Mouse (Mus musculus) stomach, postnatal 0 days (tissue): ENCODE measurements at regions not wholly inside any gene's neighbourhood (a gene's known extent, or its start where the extent isn't known, plus 50 kb on each side); places are given as distances from the start of the nearest gene placed in this dataset.

Source experiments
- ATAC-seq: fragments of 200-750 bp; cut with Nextera tagmentation; 2 replicates; pipeline ENCODE4 v1.8.0; 2017; ENCODE audit not compliant: low FRiP score, low TSS enrichment
- DNase-seq: peaks from one replicate; pipeline ENCODE4 v3.0.0-alpha.2; 2016; ENCODE audit warnings: low spot score
- H3K27ac ChIP-seq: fragments of 300-500 bp; sonication (generic); replicated peaks from 2 replicates; pipeline ENCODE4 v1.5.1; 2014; ENCODE audit warnings: mild to moderate bottlenecking, control low read depth
- H3K27me3 ChIP-seq: fragments of 300-500 bp; sonication (generic); 2 replicates; pipeline ENCODE4 v1.6.1; 2014; ENCODE audit warnings: low read length; ENCODE audit not compliant: control insufficient read depth, insufficient read depth
- H3K36me3 ChIP-seq: fragments of 300-500 bp; sonication (generic); 2 replicates; pipeline ENCODE4 v1.6.1; 2014; ENCODE audit warnings: low read length, mixed read lengths; ENCODE audit not compliant: control insufficient read depth, insufficient read depth
- H3K4me1 ChIP-seq: fragments of 300-500 bp; sonication (generic); replicated peaks from 2 replicates; pipeline ENCODE4 v1.6.1; 2014; ENCODE audit warnings: antibody characterized with exemption; ENCODE audit not compliant: control insufficient read depth, insufficient read depth
- H3K4me2 ChIP-seq: fragments of 300-500 bp; sonication (generic); replicated peaks from 2 replicates; pipeline ENCODE4 v1.6.1; 2014; ENCODE audit warnings: low read depth, mild to moderate bottlenecking, control low read depth, moderate library complexity
- H3K4me3 ChIP-seq: fragments of 300-500 bp; sonication (generic); 2 replicates; pipeline ENCODE4 v1.5.1; 2014; ENCODE audit warnings: low read depth, low read length, control low read depth
- H3K9ac ChIP-seq: fragments of 300-500 bp; sonication (generic); 2 replicates; pipeline ENCODE4 v1.6.1; 2014; ENCODE audit warnings: mild to moderate bottlenecking, low read length, control low read depth, mixed read lengths
- H3K9me3 ChIP-seq: fragments of 300-500 bp; sonication (generic); 2 replicates; pipeline ENCODE4 v1.6.1; 2016; ENCODE audit warnings: low read length; ENCODE audit not compliant: control insufficient read depth
- CTCF ChIP-seq: IDR thresholded peaks from 2 replicates; pipeline ENCODE4 v1.5.1; 2016; ENCODE audit warnings: antibody characterized with exemption, low read depth, mild to moderate bottlenecking, moderate library complexity
- EP300 ChIP-seq: optimal IDR thresholded peaks from 2 replicates; pipeline ENCODE3; 2016; ENCODE audit warnings: antibody characterized with exemption
- WGBS: fragments of 180-500 bp; shearing (Covaris S2); extraction: QIAGEN DNeasy Blood & Tissue Kit; methylation state at CpG from one replicate; pipeline ENCODE4 v1.1.7; 2014; 5-methylcytosine and 5-hydroxymethylcytosine counted together

- no peak overlapping the region for H3K9ac ChIP-seq
- no peaks in the 10 kb centered on the region for H3K9me3 ChIP-seq
- no peaks in the 10 kb centered on the region for H3K27me3 ChIP-seq
- no peaks in the 10 kb centered on the region for H3K36me3 ChIP-seq
- H3K4me3 ChIP-seq: no peak overlapping the region
- ATAC-seq (peak; percentile 53; the same call in 1 of the 2 replicates), DNase-seq (no peak)
- no peaks in the 10 kb centered on the region for H3K4me1 ChIP-seq
- H3K4me2 ChIP-seq: no peak overlapping the region
- peak overlapping the region; percentile 58; the same call in 1 of the 2 replicates for H3K27ac ChIP-seq
- WGBS: 36% methylated on average over 6 of the region's 6 CpGs
- TF ChIP-seq EP300 (no peak), CTCF (no peak)
These were observed 139.9 kb upstream of the Rgmb start for GRCm38 (mm10) chr17:15970481-15971350.

DNA sequence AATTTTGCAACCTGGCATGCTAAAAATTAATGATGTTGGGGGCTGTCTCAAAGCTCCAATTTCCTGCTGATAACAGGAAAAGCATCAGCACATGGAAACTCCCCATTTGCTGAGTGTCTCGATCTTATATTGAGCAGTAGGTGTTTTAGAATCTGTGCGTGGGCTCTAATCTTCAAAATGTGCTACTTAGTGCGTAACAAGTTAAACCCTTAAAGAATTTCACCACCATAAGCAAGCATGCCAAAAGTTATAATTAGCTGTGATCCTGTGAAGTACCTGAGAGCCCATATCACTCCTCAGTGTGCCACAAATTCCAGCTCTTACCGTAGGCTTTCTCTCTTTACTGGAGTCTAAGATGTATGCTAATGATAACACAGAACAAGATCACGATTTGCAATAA, 137.5 kb upstream of the Rgmb start:
- Histone ChIP-seq H3K4me3 (no peak overlapping the region), H3K4me1 (no peaks in the 10 kb centered on the region), H3K9ac (no peak overlapping the region), H3K36me3 (no peaks in the 10 kb centered on the region), H3K4me2 (no peak overlapping the region), H3K27ac (no peak overlapping the region), H3K27me3 (no peaks in the 10 kb centered on the region), H3K9me3 (no peaks in the 10 kb centered on the region)
- DNase-seq (no peak), ATAC-seq (no peak)
- WGBS: 75% methylated on average over 5 of the region's 5 CpGs
- TF ChIP-seq CTCF (no peak), EP300 (no peak)

DNA sequence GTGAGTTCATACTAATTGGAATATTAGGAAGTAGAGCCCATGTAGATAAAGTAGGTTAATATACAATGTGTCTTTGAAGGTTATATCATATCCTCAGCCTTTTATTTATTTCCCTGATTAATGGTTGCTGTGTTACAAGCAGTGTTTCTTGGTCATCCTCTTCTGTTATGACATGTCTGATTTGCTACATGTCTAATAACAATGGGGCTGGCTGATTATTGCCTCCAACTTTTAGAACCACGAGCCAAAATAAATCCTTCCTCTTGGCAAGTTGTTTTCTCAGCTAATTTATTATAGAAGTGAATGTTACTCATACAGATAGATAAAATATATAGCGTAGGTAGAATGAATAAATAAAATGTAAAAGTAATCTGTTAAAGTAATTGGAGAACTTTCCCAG, 124.8 kb upstream of the Rgmb start:
- TF ChIP-seq CTCF: no peak
- TF ChIP-seq EP300: no peak
- Histone ChIP-seq H3K27me3 (no peaks in the 10 kb centered on the region), H3K4me2 (no peak overlapping the region), H3K9me3 (no peaks in the 10 kb centered on the region), H3K4me3 (no peak overlapping the region), H3K36me3 (no peaks in the 10 kb centered on the region), H3K4me1 (no peaks in the 10 kb centered on the region), H3K27ac (no peak overlapping the region), H3K9ac (no peak overlapping the region)
- ATAC-seq (no peak), DNase-seq (no peak)
- WGBS: 51% methylated on average over 2 of the region's 2 CpGs

DNA sequence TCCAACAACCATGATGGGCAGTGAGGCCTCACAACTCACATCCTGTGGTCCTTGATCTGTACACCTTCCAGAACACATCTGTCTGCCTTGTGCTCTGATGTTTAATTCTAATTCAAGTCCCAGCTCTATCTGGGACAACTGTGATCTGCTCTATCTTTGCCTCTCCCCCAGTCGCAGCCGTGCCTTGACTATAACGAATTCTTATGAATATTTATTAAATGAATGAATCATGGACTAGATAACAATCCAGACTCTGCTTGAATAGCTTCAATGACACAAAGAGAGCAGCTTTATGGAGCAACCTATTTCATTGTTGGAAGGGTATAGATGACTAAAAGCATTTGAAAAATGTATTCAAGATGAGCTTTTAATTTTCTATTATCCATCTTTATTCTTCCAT, 120.8 kb upstream of the Rgmb start:
- ATAC-seq: no peak
- H3K4me3 ChIP-seq: no peak overlapping the region
- H3K27ac ChIP-seq: no peak overlapping the region
- no peaks in the 10 kb centered on the region for H3K4me1 ChIP-seq
- 86% methylated on average over 3 of the region's 3 CpGs for WGBS
- no peaks in the 10 kb centered on the region for H3K27me3 ChIP-seq
- H3K36me3 ChIP-seq: no peaks in the 10 kb centered on the region
- DNase-seq: no peak
- no peak for TF ChIP-seq EP300
- no peak for TF ChIP-seq CTCF
- no peak overlapping the region for H3K9ac ChIP-seq
- H3K9me3 ChIP-seq: no peaks in the 10 kb centered on the region
- H3K4me2 ChIP-seq: no peak overlapping the region

- H3K27me3 ChIP-seq: no peaks in the 10 kb centered on the region
- WGBS: 57% methylated on average over 6 of the region's 6 CpGs
- no peak overlapping the region for H3K9ac ChIP-seq
- H3K4me1 ChIP-seq: no peaks in the 10 kb centered on the region
- no peak overlapping the region for H3K27ac ChIP-seq
- H3K4me2 ChIP-seq: no peak overlapping the region
- H3K9me3 ChIP-seq: no peaks in the 10 kb centered on the region
- TF ChIP-seq EP300: no peak
- TF ChIP-seq CTCF: no peak
- no peak for DNase-seq
- no peak overlapping the region for H3K4me3 ChIP-seq
- no peak for ATAC-seq
- no peaks in the 10 kb centered on the region for H3K36me3 ChIP-seq
These were observed 118.9 kb upstream of the Rgmb start for GRCm38 (mm10) chr17:15949753-15950152.

GRCm38 (mm10) chr17:15942378-15942777, 111.5 kb upstream of the Rgmb start:
- Histone ChIP-seq H3K4me2 (no peak overlapping the region), H3K9me3 (no peaks in the 10 kb centered on the region), H3K4me3 (no peak overlapping the region), H3K9ac (no peak overlapping the region), H3K4me1 (no peaks in the 10 kb centered on the region), H3K27me3 (no peaks in the 10 kb centered on the region), H3K27ac (no peak overlapping the region), H3K36me3 (no peaks in the 10 kb centered on the region)
- TF ChIP-seq EP300 (no peak), CTCF (no peak)
- 60% methylated on average over 4 of the region's 4 CpGs for WGBS
- ATAC-seq: no peak
- DNase-seq: no peak
